Mouse (Mus musculus) gastrocnemius, adult 2 months (tissue): ENCODE results near the gene Ube2q2. TPM values are rescaled to one million over a fixed set of nuclear protein-coding genes. Genes with fewer than 3 reads are reported as not detected.

Source experiments
- DNase-seq: peaks from one replicate; pipeline ENCODE4 v3.0.0; 2022
- H3K27ac ChIP-seq: fragments of 200-600 bp; 2 replicates; pipeline ENCODE4 v1.8.1; 2022; ENCODE audit warnings: mild to moderate bottlenecking
- H3K4me3 ChIP-seq: fragments of 200-600 bp; 2 replicates; pipeline ENCODE4 v1.8.1; 2022; ENCODE audit warnings: mild to moderate bottlenecking, moderate library complexity
- CTCF ChIP-seq: fragments of 200-600 bp; IDR thresholded peaks from 2 replicates; pipeline ENCODE4 v1.8.1; 2022; ENCODE audit warnings: antibody characterized with exemption, mild to moderate bottlenecking, moderate library complexity
- intact Hi-C: fragments of 180-260 bp; cut with DNase I; formaldehyde crosslinking; loops from one replicate; pipeline ENCODE4 v1.15.1; 2025
- total RNA-seq, 2 experiments: library from RNA; stranded (reverse); gene quantifications; 2 replicates each; pipeline ENCODE4 v1.2.3; 2021

The Ube2q2 gene
- total RNA-seq, 2 experiments from 2014 or later, result 31.9 to 41.0 TPM

DNA sequence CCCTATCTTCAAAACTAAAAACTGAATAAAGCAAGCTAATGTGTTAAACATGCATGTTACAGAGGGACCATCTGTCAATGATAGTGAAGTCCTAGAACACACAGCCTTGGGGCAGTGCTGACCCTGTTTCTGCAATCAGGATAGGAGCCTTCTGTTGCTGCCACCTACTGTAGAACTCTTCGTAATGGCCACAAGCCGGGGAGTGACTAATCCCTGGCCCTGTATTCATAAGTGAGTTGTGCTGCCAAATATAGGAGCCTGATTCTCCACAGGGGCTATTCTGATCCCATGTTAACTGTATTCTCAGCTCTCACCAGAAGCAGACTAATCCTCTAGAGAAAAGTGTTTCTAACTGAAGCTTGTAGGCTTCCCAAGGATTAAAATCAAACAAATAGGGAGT, 50.7 kb downstream of the Ube2q2 start:
- Histone ChIP-seq H3K27ac (0 out of 2 replicates have a peak overlapping the region, but pooled peaks have one; percentile 0), H3K4me3 (no peak overlapping the region)
- TF ChIP-seq CTCF, result peak; percentile 24; the same call in 1 of the 2 replicates
- no peak for DNase-seq
- intact Hi-C loops, result no loop called here

DNA sequence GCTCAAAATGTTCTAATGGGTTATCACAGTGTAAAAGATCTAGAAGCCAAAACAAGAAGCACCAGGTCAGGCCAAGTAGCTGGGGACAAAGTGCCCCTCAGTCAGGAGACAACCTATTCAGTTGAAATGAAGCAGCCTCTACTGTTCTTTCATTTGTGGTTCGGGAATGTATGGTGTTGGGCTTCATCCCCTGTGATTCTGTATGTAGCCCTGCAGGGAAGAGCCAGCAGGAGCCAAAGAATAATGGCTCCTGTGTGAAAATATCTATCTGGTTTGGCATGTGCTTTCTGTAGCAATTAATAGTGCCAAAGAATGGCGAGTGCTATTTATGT, 59.8 kb downstream of the Ube2q2 start:
- H3K27ac ChIP-seq, result peak overlapping the region; percentile 95
- peak overlapping the region; percentile 94 for H3K4me3 ChIP-seq
- TF ChIP-seq CTCF, result no peak
- DNase-seq, result no peak
- intact Hi-C loops, result loop anchor here (1.0 kb wide), 1 partner anchor 59 kb away; no protein-coding TSS in a partner anchor

DNA sequence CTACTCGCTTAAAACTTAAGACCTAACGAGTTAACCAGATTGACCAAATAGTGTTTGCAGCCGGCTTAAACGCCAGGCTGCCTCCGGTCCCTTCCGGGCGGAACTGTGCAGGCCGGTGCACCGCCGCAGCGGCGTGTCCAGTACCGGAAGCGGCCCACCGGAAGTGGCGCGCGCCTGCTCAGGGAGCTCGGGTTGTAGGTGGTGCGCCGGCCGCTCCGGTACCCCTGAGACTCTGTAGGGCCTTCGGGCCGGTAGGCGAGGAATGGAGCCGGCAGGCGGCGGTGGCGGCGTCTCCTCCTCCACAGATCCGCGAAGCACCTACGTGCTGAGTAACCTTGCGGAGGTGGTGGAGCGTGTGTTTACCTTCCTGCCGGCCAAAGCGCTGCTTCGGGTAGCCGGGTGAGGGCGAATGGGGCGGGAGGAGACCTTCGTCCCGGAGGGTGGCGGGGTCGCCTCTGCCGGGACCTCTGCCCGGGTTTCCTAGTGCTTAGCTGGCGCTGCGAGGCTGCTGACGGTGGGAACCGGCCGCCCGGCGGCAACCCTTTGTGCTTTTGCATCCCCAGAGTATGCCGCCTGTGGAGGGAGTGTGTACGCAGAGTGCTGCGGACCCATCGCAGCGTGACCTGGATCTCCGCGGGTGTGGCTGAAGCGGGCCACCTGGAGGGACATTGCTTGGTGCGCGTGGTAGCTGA, 60.3 kb downstream of the Ube2q2 start, which contains the start of gene Fbxo22:
TSS of gene Fbxo22 (plus strand) at position 136 of the 692 bp plus-strand sequence.
- peak; percentile 40 for TF ChIP-seq CTCF

DNA sequence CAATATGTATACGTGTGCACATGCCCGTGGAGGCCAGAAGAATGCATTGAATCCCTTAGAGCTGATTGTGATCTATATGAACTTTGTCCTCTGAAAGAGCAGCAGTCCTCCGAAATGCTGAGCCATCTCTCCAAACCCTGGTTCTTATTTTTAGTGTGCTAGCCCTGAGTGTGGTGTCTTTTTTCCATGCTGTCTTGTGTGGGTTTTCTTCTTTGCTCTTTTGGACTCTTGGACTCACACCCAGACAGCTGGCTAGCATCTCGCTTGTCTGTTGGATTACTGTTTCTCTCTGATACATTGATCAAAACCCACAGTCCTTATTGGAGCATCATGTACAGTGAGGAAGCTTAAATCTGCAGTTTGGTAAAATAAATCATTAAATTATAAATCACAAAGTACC, 63.0 kb downstream of the Ube2q2 start:
- Histone ChIP-seq H3K27ac (peak overlapping the region; percentile 16; the same call in 1 of the 2 replicates), H3K4me3 (no peak overlapping the region)
- no peak for TF ChIP-seq CTCF
- DNase-seq, result no peak
- intact Hi-C loops, result no loop called here

More for the DNA sequence above, 60.3 kb downstream of the Ube2q2 start, which contains the start of gene Fbxo22:
- peak; percentile 95 for DNase-seq
- peak within 1 kb of the TSS; percentile 95 for H3K27ac ChIP-seq
- peak within 1 kb of the TSS; percentile 94 for H3K4me3 ChIP-seq
- intact Hi-C loops, result loop anchor here (1.0 kb wide), 1 partner anchor 60 kb away; no protein-coding TSS in a partner anchor

DNA sequence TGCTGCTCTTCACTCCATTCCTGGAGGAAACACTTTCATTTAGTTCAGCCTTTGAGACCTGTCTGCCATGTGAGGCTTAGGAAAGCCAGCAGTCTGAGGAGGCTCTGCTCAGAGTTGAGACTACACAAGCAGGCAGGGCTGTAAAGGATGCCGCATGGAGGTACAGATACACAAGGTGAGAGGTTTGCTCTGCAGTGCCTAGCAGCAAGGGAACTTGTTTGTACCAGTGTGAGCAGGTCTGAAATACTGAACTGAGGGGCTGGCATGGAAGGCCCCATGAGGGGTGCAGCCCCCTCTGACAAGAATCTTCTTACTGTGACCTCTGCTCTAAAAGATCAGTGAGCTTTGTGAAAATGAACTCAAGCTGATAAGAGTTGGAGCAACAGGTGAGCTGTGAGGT, 64.7 kb downstream of the Ube2q2 start:
- Histone ChIP-seq H3K4me3 (no peak overlapping the region), H3K27ac (no peak overlapping the region)
- intact Hi-C loops, result no loop called here
- no peak for DNase-seq
- no peak for TF ChIP-seq CTCF

DNA sequence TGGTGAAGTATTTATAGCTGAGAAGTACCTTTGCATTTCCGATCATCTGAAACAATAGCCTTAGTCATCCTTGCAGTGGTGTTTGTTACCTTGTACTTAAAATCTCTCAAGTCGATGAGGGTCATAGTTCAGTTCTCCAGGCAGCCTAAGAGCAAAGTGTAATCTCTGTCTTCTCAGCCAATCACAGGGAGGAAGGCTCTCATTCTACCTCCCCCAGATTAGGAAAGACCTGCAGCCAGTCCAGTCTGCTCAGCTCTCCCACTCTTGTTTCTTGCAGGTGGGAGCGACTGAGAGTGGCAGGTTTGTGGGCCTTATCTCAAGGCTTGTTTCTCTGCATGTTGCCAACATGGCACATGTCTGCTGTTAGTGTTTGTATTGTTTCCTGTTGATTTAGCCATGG, 66.4 kb downstream of the Ube2q2 start:
- DNase-seq, result no peak
- no peak overlapping the region for H3K4me3 ChIP-seq
- no peak for TF ChIP-seq CTCF
- no peak overlapping the region for H3K27ac ChIP-seq
- intact Hi-C loops, result no loop called here

DNA sequence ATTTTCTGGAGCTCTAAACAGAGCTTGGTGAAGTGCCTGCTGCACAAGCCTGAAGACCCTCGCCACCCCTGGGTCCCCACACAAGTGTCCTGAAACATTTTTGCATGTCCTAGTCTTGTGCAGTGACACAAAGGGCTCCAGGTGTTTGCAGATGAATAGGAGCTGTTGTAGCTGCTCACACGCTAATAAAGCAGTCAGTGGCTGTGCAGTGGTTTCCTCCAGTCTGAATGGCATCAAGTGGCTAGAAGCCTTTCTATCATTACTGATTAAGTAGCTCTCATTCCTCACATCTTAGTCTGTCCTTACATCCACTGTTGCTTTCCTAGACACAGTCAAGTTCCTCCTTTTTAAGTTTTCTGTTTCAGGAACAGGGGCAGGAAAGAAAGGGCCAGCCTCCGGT, 67.0 kb downstream of the Ube2q2 start:
- intact Hi-C loops, result no loop called here
- H3K27ac ChIP-seq, result no peak overlapping the region; the same call in 1 of the 2 replicates

DNA sequence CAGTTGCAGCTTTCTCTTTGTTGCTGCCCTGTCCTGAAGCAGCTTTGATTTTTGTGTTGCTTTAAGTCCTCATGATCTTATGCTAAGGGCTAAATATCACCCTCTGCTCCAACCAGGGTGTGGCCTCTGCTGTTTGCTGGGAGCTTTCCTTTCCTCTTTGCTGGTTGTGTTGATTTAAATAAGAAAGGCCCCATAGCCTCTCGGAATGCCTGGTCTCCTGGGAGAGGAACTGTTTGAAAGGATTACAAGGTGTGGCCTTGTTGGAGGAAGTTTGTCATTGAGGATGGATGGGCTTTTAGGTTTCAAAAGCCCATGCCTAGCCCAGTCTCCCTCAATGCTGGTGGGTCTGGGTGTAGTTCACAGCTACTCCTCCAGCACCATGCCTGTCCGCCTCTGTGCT, 67.4 kb downstream of the Ube2q2 start:
- Histone ChIP-seq H3K4me3 (no peak overlapping the region), H3K27ac (no peak overlapping the region; the same call in 1 of the 2 replicates)
- intact Hi-C loops, result no loop called here
- TF ChIP-seq CTCF, result no peak
- DNase-seq, result no peak

More for the DNA sequence above, 67.0 kb downstream of the Ube2q2 start:
- DNase-seq, result no peak
- H3K4me3 ChIP-seq, result no peak overlapping the region
- TF ChIP-seq CTCF, result no peak

DNA sequence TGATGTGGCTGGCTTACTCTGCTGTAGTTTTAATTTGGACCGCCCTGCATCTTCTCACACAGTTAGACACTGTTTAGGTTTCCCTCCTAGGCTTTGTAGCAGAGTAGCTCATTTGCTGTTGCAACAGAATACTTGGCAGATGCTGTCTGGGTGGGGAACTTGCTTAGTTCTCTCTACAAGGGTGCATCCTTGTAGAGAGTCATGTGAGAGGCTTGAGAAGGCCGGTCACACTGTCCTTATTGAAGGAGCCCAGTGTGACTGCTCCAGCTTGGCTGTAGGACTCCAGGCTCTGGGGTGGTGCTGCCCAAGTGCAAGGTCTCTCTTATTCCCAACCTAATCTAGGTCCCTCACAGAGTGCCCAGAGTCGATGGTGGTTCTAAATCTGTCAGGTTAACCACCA, 68.7 kb downstream of the Ube2q2 start:
- TF ChIP-seq CTCF, result no peak
- H3K27ac ChIP-seq, result no peak overlapping the region
- DNase-seq, result no peak
- intact Hi-C loops, result no loop called here
- H3K4me3 ChIP-seq, result no peak overlapping the region

DNA sequence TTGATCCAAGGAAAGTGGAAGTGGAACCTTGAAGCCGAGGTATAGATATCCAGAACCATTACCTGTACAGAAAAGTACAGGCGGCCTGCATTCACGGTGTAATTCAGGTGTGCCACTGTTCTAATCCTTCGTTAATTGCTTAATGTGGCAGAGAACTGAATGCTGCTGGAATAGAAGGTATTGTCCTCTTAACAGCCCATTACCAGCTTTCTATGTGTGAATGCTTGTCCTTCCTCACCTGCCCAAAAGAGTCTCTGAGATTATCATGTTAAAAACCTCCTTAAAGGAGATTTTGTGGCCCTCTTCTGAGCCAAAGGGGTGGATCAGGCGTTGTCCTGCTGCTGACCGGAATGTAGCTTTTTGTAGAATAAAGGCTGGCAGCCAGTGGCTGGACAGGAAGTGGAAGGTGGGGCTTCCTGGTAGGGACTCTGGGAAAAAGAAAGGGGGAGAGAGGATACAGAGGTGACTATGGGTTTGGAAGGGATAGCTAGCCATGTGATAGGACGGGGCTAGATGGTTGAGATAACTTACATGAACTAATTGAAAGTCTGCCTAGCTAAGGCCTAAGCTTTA, 76.6 kb downstream of the Ube2q2 start:
- no peak for TF ChIP-seq CTCF
- DNase-seq, result no peak
- intact Hi-C loops, result no loop called here
- Histone ChIP-seq H3K27ac (peak overlapping the region; percentile 61), H3K4me3 (no peak overlapping the region)

DNA sequence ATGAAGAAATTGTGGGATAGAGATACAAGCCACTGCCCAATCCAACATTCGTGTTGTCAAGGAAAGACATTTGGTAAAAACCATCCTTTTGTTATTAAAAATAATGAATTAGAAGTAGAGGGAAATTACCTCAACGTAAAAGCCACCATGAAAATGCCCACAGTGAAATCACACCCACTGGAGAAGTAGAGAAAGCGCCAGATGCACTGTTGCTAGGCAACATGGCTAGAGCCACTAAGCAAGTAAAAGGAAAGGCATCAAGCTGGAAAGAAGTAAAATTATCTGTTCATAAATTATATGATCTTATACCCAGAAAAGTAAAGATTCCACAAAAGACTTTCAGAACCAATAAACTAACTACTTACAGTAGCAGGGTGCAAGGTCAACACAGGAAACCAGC, 77.6 kb downstream of the Ube2q2 start:
- TF ChIP-seq CTCF, result no peak
- DNase-seq, result no peak
- intact Hi-C loops, result no loop called here
- no peak overlapping the region for H3K27ac ChIP-seq
- H3K4me3 ChIP-seq, result no peak overlapping the region

DNA sequence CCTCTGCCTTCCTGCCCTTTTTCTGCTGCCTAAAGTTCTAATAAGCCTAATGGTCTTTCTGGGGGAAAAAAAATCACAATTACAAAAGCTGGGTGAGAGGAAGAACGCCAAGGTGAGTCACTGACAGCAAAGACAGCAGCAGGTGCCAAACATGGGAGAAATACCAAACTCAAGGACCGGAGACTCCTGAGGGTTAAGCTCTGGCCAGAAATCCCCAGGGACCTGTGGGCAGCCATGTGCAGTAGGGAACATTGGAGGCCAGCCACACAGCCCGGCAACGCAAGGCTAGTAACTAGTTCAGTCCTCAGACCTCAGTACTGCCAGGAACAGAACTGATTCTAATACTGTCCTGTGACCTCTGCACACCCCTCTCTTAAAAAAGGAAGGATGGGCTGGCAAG, 79.5 kb downstream of the Ube2q2 start:
- peak; percentile 30 for DNase-seq
- TF ChIP-seq CTCF, result no peak
- Histone ChIP-seq H3K27ac (no peak overlapping the region), H3K4me3 (no peak overlapping the region)
- intact Hi-C loops, result no loop called here

DNA sequence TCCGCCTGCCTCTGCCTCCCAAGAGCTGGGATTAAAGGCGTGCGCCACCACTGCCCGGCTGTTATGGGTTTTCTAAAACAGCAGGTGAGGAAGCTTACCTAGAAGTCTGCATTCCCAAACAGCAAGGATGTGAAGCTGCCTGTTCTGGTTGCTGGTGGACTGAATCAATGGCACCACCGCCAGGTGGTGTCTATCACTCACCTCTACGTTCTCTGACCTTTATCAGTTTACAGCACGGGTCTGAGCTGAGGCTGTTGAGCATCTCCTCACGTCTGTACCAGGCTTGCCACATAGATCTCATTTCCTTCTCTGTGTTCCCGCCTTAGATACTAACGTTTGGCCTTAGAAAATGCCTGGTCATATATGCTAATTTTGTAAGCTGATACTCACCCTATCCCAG, 80.4 kb downstream of the Ube2q2 start:
- intact Hi-C loops, result no loop called here
- Histone ChIP-seq H3K4me3 (no peak overlapping the region), H3K27ac (no peak overlapping the region)
- no peak for TF ChIP-seq CTCF
- no peak for DNase-seq

DNA sequence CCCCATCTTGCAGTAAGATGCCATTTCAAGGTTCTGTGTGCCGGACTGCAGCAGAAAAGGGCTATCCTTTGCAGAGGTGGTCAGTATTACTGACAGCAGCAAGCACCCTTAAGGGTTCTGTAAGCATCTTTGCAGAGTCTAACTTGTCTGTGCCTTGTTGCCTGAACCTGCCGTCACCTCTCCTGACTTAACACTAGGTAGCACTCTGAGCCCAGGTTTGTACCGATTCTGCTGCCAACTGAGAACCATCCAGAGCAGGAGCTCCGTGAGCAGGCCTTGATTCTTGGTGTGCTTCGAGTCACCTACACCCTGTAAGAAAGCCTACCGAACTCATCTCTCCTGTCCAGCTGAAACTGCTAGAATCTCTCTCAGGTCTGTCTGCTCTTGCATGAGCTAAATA, 82.9 kb downstream of the Ube2q2 start:
- intact Hi-C loops, result no loop called here
- no peak for TF ChIP-seq CTCF
- no peak overlapping the region for H3K27ac ChIP-seq
- H3K4me3 ChIP-seq, result no peak overlapping the region
- no peak for DNase-seq
